Mouse (Mus musculus) stomach, embryonic 14.5 days (tissue): ENCODE measurements around the gene Barx1. TPM values are rescaled to one million over a fixed set of nuclear protein-coding genes. Genes with fewer than 3 reads are reported as not detected.
A peak's percentile ranks its signal among the peaks of the same experiment; 100 is the strongest.

ENCODE experiments used
- ATAC-seq: fragments of 200-750 bp; cut with Nextera tagmentation; 2 replicates; pipeline ENCODE4 v1.8.0; 2017; ENCODE audit warnings: low read depth, moderate TSS enrichment; ENCODE audit not compliant: insufficient number of reproducible peaks, insufficient read depth, low FRiP score
- H3K27ac ChIP-seq: fragments of 300-500 bp; sonication (generic); 2 replicates; pipeline ENCODE4 v1.5.1; 2014; ENCODE audit warnings: mild to moderate bottlenecking, low read length, moderate library complexity, mixed read lengths
- H3K27me3 ChIP-seq: fragments of 300-500 bp; sonication (generic); 2 replicates; pipeline ENCODE4 v1.6.1; 2014; ENCODE audit warnings: low read length, control low read depth, mixed read lengths; ENCODE audit not compliant: control insufficient read depth, insufficient read depth
- H3K36me3 ChIP-seq: fragments of 300-500 bp; sonication (generic); 2 replicates; pipeline ENCODE4 v1.6.1; 2014; ENCODE audit warnings: mild to moderate bottlenecking, control low read depth, low read length, moderate library complexity, mixed read lengths; ENCODE audit not compliant: control insufficient read depth, insufficient read depth
- H3K4me1 ChIP-seq: fragments of 300-500 bp; sonication (generic); 2 replicates; pipeline ENCODE4 v1.6.1; 2014; ENCODE audit warnings: low read length, control low read depth, mixed read lengths; ENCODE audit not compliant: control insufficient read depth, insufficient read depth
- H3K4me2 ChIP-seq: fragments of 300-500 bp; sonication (generic); replicated peaks from 2 replicates; pipeline ENCODE4 v1.6.1; 2014; ENCODE audit warnings: low read depth, low read length, control low read depth
- H3K4me3 ChIP-seq: fragments of 300-500 bp; sonication (generic); 2 replicates; pipeline ENCODE4 v1.5.1; 2014; ENCODE audit warnings: low read depth, low read length, control low read depth
- H3K9ac ChIP-seq: fragments of 300-500 bp; sonication (generic); replicated peaks from 2 replicates; pipeline ENCODE4 v1.6.1; 2014; ENCODE audit warnings: low read depth, mild to moderate bottlenecking, control low read depth, low read length, moderate library complexity, mixed read lengths
- H3K9me3 ChIP-seq: fragments of 300-500 bp; sonication (generic); 2 replicates; pipeline ENCODE4 v1.6.1; 2016; ENCODE audit warnings: low read depth, low read length, control low read depth; ENCODE audit not compliant: control insufficient read depth
- WGBS: fragments of 180-500 bp; shearing (Covaris S2); extraction: QIAGEN DNeasy Blood & Tissue Kit; methylation state at CpG from one replicate; pipeline ENCODE4 v1.1.7; 2014; 5-methylcytosine and 5-hydroxymethylcytosine counted together
- polyA plus RNA-seq: library from polyadenylated mRNA; unstranded; fragments of >200 nt; fragmentation: Nextera tagmentation; extraction: Ambion mirVana; gene quantifications from 2 replicates; pipeline ENCODE4 v1.2.1, GENCODE M21; 2014

Barx1 gene
- 128 and 141 TPM in 2 replicates for polyA plus RNA-seq

DNA sequence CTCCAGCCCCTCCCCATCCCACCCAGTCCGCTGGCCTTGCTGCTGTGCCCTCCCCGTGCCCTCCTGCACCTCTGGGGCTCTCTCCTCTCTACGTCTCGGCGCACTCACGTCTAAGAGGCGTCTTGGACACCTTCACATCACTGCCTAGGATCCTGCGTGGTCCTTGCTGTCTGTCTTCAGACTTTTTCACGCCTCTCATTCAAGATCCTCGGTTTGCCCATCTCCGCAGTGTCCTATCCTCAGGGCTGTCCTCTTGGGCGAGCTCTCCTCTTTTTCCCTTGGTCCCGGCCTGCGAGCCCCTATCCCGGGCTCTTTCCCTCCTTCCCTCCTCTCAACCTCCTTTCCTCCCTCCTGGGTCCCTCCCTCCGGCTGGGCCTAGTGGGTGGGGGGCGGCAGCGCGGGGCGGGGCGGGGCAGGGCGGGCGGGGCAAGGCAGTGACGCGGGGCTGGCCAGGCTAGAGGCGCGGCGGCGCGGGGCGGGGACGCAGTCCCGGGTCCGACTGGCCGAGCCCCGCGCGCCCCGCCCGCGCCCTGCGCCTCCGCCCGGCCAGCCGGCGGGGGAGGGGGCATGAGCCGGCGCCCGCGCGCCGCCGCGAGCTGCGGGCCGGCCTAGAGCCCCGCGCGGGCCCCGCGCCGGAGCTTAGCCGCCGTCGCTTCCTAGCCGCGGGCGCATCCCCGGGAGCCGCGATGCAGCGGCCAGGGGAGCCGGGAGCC lies at the start of gene Barx1:
Gene Barx1, plus strand, starts transcription at position 568 of the 713 bp plus-strand sequence.
- under 1% methylated on average over 51 of the region's 73 CpGs for WGBS
- Histone ChIP-seq H3K4me3 (peak within 1 kb of the TSS; percentile 72), H3K4me2 (peak within 1 kb of the TSS; percentile 76), H3K36me3 (peaks cover 8% of the 10 kb centered on the region; the same call in 1 of the 2 replicates), H3K27me3 (peaks cover 5% of the 10 kb centered on the region; the same call in 1 of the 2 replicates), H3K4me1 (peaks cover 17% of the 10 kb centered on the region), H3K9ac (peak within 1 kb of the TSS; percentile 83), H3K9me3 (no peaks in the 10 kb centered on the region), H3K27ac (peak within 1 kb of the TSS; percentile 97)
- peak; percentile 83 for ATAC-seq

GRCm38 (mm10) chr13:48614525-48614924 lies 48.3 kb upstream of the Barx1 start:
- Histone ChIP-seq H3K9ac (no peak overlapping the region), H3K9me3 (peaks cover 11% of the 10 kb centered on the region; the same call in 1 of the 2 replicates), H3K27me3 (no peaks in the 10 kb centered on the region), H3K27ac (no peak overlapping the region), H3K4me1 (no peaks in the 10 kb centered on the region), H3K4me3 (no peak overlapping the region), H3K36me3 (no peaks in the 10 kb centered on the region), H3K4me2 (no peak overlapping the region)
- WGBS = 93% methylated on average over 2 of the region's 2 CpGs
- no peak for ATAC-seq

DNA sequence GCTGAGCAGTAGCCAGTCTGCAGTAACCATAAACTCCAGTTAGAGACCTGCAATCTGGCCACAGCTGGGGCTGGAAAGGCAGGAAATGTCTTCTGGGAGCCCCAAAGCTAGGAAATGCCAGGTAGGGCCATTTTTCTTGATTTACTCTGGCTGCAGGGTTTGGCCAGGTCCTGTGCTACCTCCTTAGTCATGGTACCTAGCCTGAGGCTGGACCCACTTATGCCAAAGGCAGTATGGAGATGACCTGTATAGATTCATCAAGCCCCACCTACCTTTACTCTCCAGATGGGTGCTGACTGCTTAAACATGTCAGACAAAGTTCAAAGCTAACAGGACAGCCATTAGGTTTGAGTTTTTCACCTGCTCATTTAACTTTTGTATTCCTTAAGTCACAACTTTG lies 45.0 kb upstream of the Barx1 start:
- Histone ChIP-seq H3K4me3 (no peak overlapping the region), H3K27ac (no peak overlapping the region), H3K9me3 (peaks cover 11% of the 10 kb centered on the region; the same call in 1 of the 2 replicates), H3K4me2 (no peak overlapping the region), H3K4me1 (no peaks in the 10 kb centered on the region), H3K9ac (no peak overlapping the region), H3K36me3 (no peaks in the 10 kb centered on the region), H3K27me3 (no peaks in the 10 kb centered on the region)
- ATAC-seq = no peak

GRCm38 (mm10) chr13:48618890-48619289 lies 43.9 kb upstream of the Barx1 start:
- no peaks in the 10 kb centered on the region for H3K27me3 ChIP-seq
- no peak overlapping the region for H3K27ac ChIP-seq
- H3K9me3 ChIP-seq = peaks cover 11% of the 10 kb centered on the region; the same call in 1 of the 2 replicates
- no peaks in the 10 kb centered on the region for H3K4me1 ChIP-seq
- no peaks in the 10 kb centered on the region for H3K36me3 ChIP-seq
- no peak overlapping the region for H3K9ac ChIP-seq
- WGBS = 84% methylated on average over 4 of the region's 4 CpGs
- H3K4me3 ChIP-seq = no peak overlapping the region
- H3K4me2 ChIP-seq = no peak overlapping the region
- ATAC-seq = no peak

DNA sequence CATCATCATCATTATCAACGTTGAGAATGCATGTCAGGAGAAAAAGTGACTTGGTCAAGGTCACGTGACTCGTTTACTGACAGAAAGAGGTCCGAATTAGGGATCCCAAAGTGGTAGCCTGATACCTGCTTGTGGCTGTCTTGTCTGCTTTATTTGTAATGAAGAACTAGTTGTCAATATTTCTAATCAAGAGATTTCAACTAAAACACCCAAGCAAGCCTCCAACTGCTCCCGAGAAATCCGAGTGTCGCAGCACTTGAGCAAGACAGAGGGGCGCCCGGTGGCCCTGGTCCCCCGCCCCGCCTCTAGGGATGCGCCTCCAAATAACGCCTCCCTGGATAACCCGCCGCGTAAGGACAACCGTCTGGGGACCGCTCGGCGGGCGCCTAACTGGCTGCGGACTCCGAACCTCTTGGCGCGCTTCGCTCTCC lies 37.8 kb upstream of the Barx1 start:
- Histone ChIP-seq H3K4me2 (peak overlapping the region; percentile 68), H3K4me3 (peak overlapping the region; percentile 67), H3K9ac (peak overlapping the region; percentile 72), H3K27me3 (no peaks in the 10 kb centered on the region), H3K4me1 (0 out of 2 replicates have a peak, but pooled peaks cover 5% of the 10 kb centered on the region), H3K36me3 (no peaks in the 10 kb centered on the region), H3K27ac (peak overlapping the region; percentile 71), H3K9me3 (no peaks in the 10 kb centered on the region)
- ATAC-seq = peak; percentile 66; the same call in 1 of the 2 replicates
- WGBS = 2% methylated on average over 26 of the region's 26 CpGs

GRCm38 (mm10) chr13:48625433-48626184 lies 37.2 kb upstream of the Barx1 start, which contains the start of gene Ptpdc1:
Gene Ptpdc1, minus strand, starts transcription at chr13:48625664.
- peak within 1 kb of the TSS; percentile 71 for H3K27ac ChIP-seq
- ATAC-seq = peak; percentile 100

DNA sequence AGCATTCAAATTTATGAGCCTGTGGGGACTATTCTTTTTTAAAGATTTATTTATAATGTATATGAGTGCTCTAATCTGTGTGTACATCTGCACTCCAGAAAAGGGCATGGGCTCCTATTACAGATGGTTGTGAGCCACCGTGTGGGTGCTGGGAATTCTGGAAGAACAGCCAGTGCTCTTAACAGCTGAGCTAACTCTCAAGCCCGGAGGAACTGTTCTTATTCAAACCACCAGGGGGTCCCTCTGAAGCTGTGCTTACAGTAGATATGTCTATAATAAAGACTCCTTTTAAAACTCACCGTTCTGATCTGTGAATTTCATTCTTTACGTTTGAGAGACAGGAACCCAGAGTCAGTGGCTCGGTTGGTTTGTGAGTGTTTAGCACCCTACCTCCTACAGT lies 31.1 kb upstream of the Barx1 start:
- H3K36me3 ChIP-seq = no peaks in the 10 kb centered on the region
- H3K4me1 ChIP-seq = no peaks in the 10 kb centered on the region
- no peak overlapping the region for H3K4me2 ChIP-seq
- 68% methylated on average over 5 of the region's 5 CpGs for WGBS
- H3K4me3 ChIP-seq = no peak overlapping the region
- ATAC-seq = no peak
- no peaks in the 10 kb centered on the region for H3K27me3 ChIP-seq
- no peak overlapping the region for H3K27ac ChIP-seq
- no peaks in the 10 kb centered on the region for H3K9me3 ChIP-seq
- no peak overlapping the region for H3K9ac ChIP-seq

More at GRCm38 (mm10) chr13:48625433-48626184, 37.2 kb upstream of the Barx1 start, which contains the start of gene Ptpdc1:
- peak within 1 kb of the TSS; percentile 67 for H3K4me3 ChIP-seq
- H3K9ac ChIP-seq = peak within 1 kb of the TSS; percentile 72
- H3K9me3 ChIP-seq = no peaks in the 10 kb centered on the region
- H3K27me3 ChIP-seq = no peaks in the 10 kb centered on the region
- H3K36me3 ChIP-seq = no peaks in the 10 kb centered on the region
- 0 out of 2 replicates have a peak, but pooled peaks cover 5% of the 10 kb centered on the region for H3K4me1 ChIP-seq
- WGBS = under 1% methylated on average over 70 of the region's 76 CpGs
- peak within 1 kb of the TSS; percentile 68 for H3K4me2 ChIP-seq

- 50% methylated on average over 2 of the region's 2 CpGs for WGBS
- no peak overlapping the region for H3K27ac ChIP-seq
- no peaks in the 10 kb centered on the region for H3K27me3 ChIP-seq
- H3K36me3 ChIP-seq = no peaks in the 10 kb centered on the region
- no peaks in the 10 kb centered on the region for H3K4me1 ChIP-seq
- H3K9me3 ChIP-seq = no peaks in the 10 kb centered on the region
- H3K9ac ChIP-seq = no peak overlapping the region
- no peak overlapping the region for H3K4me3 ChIP-seq
- no peak for ATAC-seq
- H3K4me2 ChIP-seq = no peak overlapping the region
Measured at GRCm38 (mm10) chr13:48637706-48638105, 25.1 kb upstream of the Barx1 start.
